Mouse (Mus musculus): ENCODE measurements around the gene Hmg20b.

DNA sequence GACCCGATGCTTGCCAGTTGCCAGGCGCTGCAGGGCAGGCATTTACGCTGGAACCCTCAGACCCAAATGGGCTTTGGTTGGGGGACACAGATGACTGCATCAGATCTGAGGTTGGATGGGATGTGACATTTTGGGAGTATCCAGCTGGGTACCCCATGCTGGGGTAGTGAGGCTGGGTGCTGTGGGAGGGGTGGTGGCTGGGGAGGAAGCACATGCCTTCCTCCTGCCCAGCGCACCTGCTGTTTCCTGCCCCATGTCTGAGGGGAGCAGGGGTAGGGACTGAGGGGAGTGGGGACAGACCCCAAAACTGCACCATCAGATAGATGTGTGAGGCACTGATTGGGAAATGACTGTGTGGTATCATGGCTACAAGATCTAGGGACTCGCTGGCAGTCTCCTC is 46.5 kb upstream of the Hmg20b start:
- TF ChIP-seq CTCF (IDR thresholded peaks at IDR 0.05): no peak
- TF ChIP-seq EP300 (IDR thresholded peaks at IDR 0.05; ENCODE audit: insufficient read depth, low read depth, low read length): 0 out of 2 replicates have a peak, but pooled peaks have one; percentile 5
- TF ChIP-seq POLR2A (IDR thresholded peaks at IDR 0.05; ENCODE audit: insufficient read depth, low read depth, low read length): no peak

All from heart, adult 2 months (tissue).